Mouse (Mus musculus): Measurements from ENCODE around the gene Foxe1. TPM values are rescaled to one million over a fixed set of nuclear protein-coding genes. Genes with fewer than 3 reads are reported as not detected.

The Foxe1 gene
- polyA plus RNA-seq, 1 experiment from 2014 or later, result 1.7 TPM

- WGBS, result 1% methylated on average over 27 of the region's 51 CpGs
- peaks cover 97% of the 10 kb centered on the region for H3K27me3 ChIP-seq (replicated peaks; ENCODE audit: control insufficient read depth, insufficient read depth, low read length)
- H3K9ac ChIP-seq (ENCODE audit: low read depth, low read length), result peak overlapping the region; percentile 30; the same call in 1 of the 2 replicates
- H3K4me3 ChIP-seq (ENCODE audit: low read depth, low read length), result peak overlapping the region; percentile 43
- peak overlapping the region; percentile 58 for H3K4me2 ChIP-seq (ENCODE audit: low read depth, low read length)
- H3K4me1 ChIP-seq (ENCODE audit: control insufficient read depth, insufficient read depth, low read length), result no peaks in the 10 kb centered on the region; the same call in 1 of the 2 replicates
- peak; percentile 37; the same call in 1 of the 2 replicates for ATAC-seq (ENCODE audit: low read depth)
- no peak overlapping the region for H3K27ac ChIP-seq (replicated peaks; ENCODE audit: low read depth, low read length)
- no peaks in the 10 kb centered on the region for H3K36me3 ChIP-seq (ENCODE audit: control insufficient read depth, insufficient read depth, low read length)
- no peak for DNase-seq (ENCODE audit: low spot score)
- H3K9me3 ChIP-seq (ENCODE audit: control insufficient read depth, low read length), result no peaks in the 10 kb centered on the region
Observed at GRCm38 (mm10) chr4:46344288-46344687, 879 bp downstream of the Foxe1 start.

- no peak for DNase-seq (ENCODE audit: low spot score)
Observed at GRCm38 (mm10) chr4:46345056-46345772, 1.8 kb downstream of the Foxe1 start.

GRCm38 (mm10) chr4:46345773-46346100, 2.3 kb downstream of the Foxe1 start:
- Histone ChIP-seq H3K36me3 (ENCODE audit: control insufficient read depth, insufficient read depth, low read length) (no peaks in the 10 kb centered on the region), H3K9ac (ENCODE audit: low read depth, low read length) (no peak overlapping the region), H3K4me3 (ENCODE audit: low read depth, low read length) (peak overlapping the region; percentile 43)

More at GRCm38 (mm10) chr4:46345056-46345772, 1.8 kb downstream of the Foxe1 start:
- peak overlapping the region; percentile 30 for H3K9ac ChIP-seq (ENCODE audit: low read depth, low read length)
- H3K4me3 ChIP-seq (ENCODE audit: low read depth, low read length), result peak overlapping the region; percentile 43
- no peaks in the 10 kb centered on the region; the same call in 1 of the 2 replicates for H3K4me1 ChIP-seq (ENCODE audit: control insufficient read depth, insufficient read depth, low read length)
- no peak overlapping the region for H3K27ac ChIP-seq (replicated peaks; ENCODE audit: low read depth, low read length)
- H3K4me2 ChIP-seq (ENCODE audit: low read depth, low read length), result peak overlapping the region; percentile 58
- no peak for ATAC-seq (ENCODE audit: low read depth)
- H3K36me3 ChIP-seq (ENCODE audit: control insufficient read depth, insufficient read depth, low read length), result no peaks in the 10 kb centered on the region
- no peaks in the 10 kb centered on the region for H3K9me3 ChIP-seq (ENCODE audit: control insufficient read depth, low read length)
- WGBS, result 3% methylated on average over 39 of the region's 67 CpGs
- H3K27me3 ChIP-seq (replicated peaks; ENCODE audit: control insufficient read depth, insufficient read depth, low read length), result peaks cover 97% of the 10 kb centered on the region

GRCm38 (mm10) chr4:46346221-46346620, 2.8 kb downstream of the Foxe1 start:
- Histone ChIP-seq H3K9ac (ENCODE audit: low read depth, low read length) (no peak overlapping the region), H3K4me3 (ENCODE audit: low read depth, low read length) (peak overlapping the region; percentile 43; the same call in 1 of the 2 replicates), H3K4me1 (ENCODE audit: control insufficient read depth, insufficient read depth, low read length) (no peaks in the 10 kb centered on the region; the same call in 1 of the 2 replicates), H3K9me3 (ENCODE audit: control insufficient read depth, low read length) (no peaks in the 10 kb centered on the region), H3K36me3 (ENCODE audit: control insufficient read depth, insufficient read depth, low read length) (no peaks in the 10 kb centered on the region), H3K4me2 (ENCODE audit: low read depth, low read length) (no peak overlapping the region), H3K27me3 (replicated peaks; ENCODE audit: control insufficient read depth, insufficient read depth, low read length) (peaks cover 97% of the 10 kb centered on the region), H3K27ac (replicated peaks; ENCODE audit: low read depth, low read length) (no peak overlapping the region)
- ATAC-seq (ENCODE audit: low read depth) (no peak), DNase-seq (ENCODE audit: low spot score) (no peak)
- WGBS, result 21% methylated on average over 6 of the region's 6 CpGs

More at GRCm38 (mm10) chr4:46345773-46346100, 2.3 kb downstream of the Foxe1 start:
- DNase-seq (ENCODE audit: low spot score) (no peak), ATAC-seq (ENCODE audit: low read depth) (no peak)
- no peak overlapping the region for H3K4me2 ChIP-seq (ENCODE audit: low read depth, low read length)
- no peaks in the 10 kb centered on the region; the same call in 1 of the 2 replicates for H3K4me1 ChIP-seq (ENCODE audit: control insufficient read depth, insufficient read depth, low read length)
- H3K27ac ChIP-seq (replicated peaks; ENCODE audit: low read depth, low read length), result no peak overlapping the region
- H3K27me3 ChIP-seq (replicated peaks; ENCODE audit: control insufficient read depth, insufficient read depth, low read length), result peaks cover 97% of the 10 kb centered on the region
- 20% methylated on average over 3 of the region's 3 CpGs for whole genome bisulfite sequencing
- no peaks in the 10 kb centered on the region for H3K9me3 ChIP-seq (ENCODE audit: control insufficient read depth, low read length)

GRCm38 (mm10) chr4:46347141-46347540, 3.7 kb downstream of the Foxe1 start:
- no peak overlapping the region for H3K4me2 ChIP-seq (ENCODE audit: low read depth, low read length)
- WGBS, result 3% methylated on average over 4 of the region's 4 CpGs
- H3K9ac ChIP-seq (ENCODE audit: low read depth, low read length), result no peak overlapping the region
- ATAC-seq (ENCODE audit: low read depth) (no peak), DNase-seq (ENCODE audit: low spot score) (no peak)
- H3K36me3 ChIP-seq (ENCODE audit: control insufficient read depth, insufficient read depth, low read length), result no peaks in the 10 kb centered on the region
- H3K27me3 ChIP-seq (replicated peaks; ENCODE audit: control insufficient read depth, insufficient read depth, low read length), result peaks cover 96% of the 10 kb centered on the region
- H3K27ac ChIP-seq (replicated peaks; ENCODE audit: low read depth, low read length), result no peak overlapping the region
- H3K9me3 ChIP-seq (ENCODE audit: control insufficient read depth, low read length), result no peaks in the 10 kb centered on the region
- H3K4me3 ChIP-seq (ENCODE audit: low read depth, low read length), result no peak overlapping the region
- no peaks in the 10 kb centered on the region; the same call in 1 of the 2 replicates for H3K4me1 ChIP-seq (ENCODE audit: control insufficient read depth, insufficient read depth, low read length)

- no peak overlapping the region for H3K9ac ChIP-seq (ENCODE audit: low read depth, low read length)
- H3K27me3 ChIP-seq (replicated peaks; ENCODE audit: control insufficient read depth, insufficient read depth, low read length), result peaks cover 94% of the 10 kb centered on the region
- peak overlapping the region; percentile 2; the same call in 1 of the 2 replicates for H3K4me2 ChIP-seq (ENCODE audit: low read depth, low read length)
- H3K27ac ChIP-seq (replicated peaks; ENCODE audit: low read depth, low read length), result no peak overlapping the region
- 0 out of 2 replicates have a peak overlapping the region, but pooled peaks have one; percentile 6 for H3K4me3 ChIP-seq (ENCODE audit: low read depth, low read length)
- no peaks in the 10 kb centered on the region; the same call in 1 of the 2 replicates for H3K4me1 ChIP-seq (ENCODE audit: control insufficient read depth, insufficient read depth, low read length)
- 3% methylated on average over 41 of the region's 41 CpGs for WGBS
- ATAC-seq (ENCODE audit: low read depth) (no peak), DNase-seq (ENCODE audit: low spot score) (no peak)
- no peaks in the 10 kb centered on the region for H3K9me3 ChIP-seq (ENCODE audit: control insufficient read depth, low read length)
- no peaks in the 10 kb centered on the region for H3K36me3 ChIP-seq (ENCODE audit: control insufficient read depth, insufficient read depth, low read length)
Observed at GRCm38 (mm10) chr4:46347580-46348515, 4.4 kb downstream of the Foxe1 start.

GRCm38 (mm10) chr4:46348897-46349296, 5.5 kb downstream of the Foxe1 start:
- no peaks in the 10 kb centered on the region; the same call in 1 of the 2 replicates for H3K4me1 ChIP-seq (ENCODE audit: control insufficient read depth, insufficient read depth, low read length)
- no peaks in the 10 kb centered on the region for H3K9me3 ChIP-seq (ENCODE audit: control insufficient read depth, low read length)
- no peak overlapping the region for H3K4me3 ChIP-seq (ENCODE audit: low read depth, low read length)
- no peak overlapping the region for H3K9ac ChIP-seq (ENCODE audit: low read depth, low read length)
- H3K4me2 ChIP-seq (ENCODE audit: low read depth, low read length), result no peak overlapping the region
- WGBS, result 17% methylated on average over 9 of the region's 9 CpGs
- H3K27me3 ChIP-seq (replicated peaks; ENCODE audit: control insufficient read depth, insufficient read depth, low read length), result peaks cover 92% of the 10 kb centered on the region
- no peak for ATAC-seq (ENCODE audit: low read depth)
- no peak for DNase-seq (ENCODE audit: low spot score)
- no peak overlapping the region for H3K27ac ChIP-seq (replicated peaks; ENCODE audit: low read depth, low read length)
- H3K36me3 ChIP-seq (ENCODE audit: control insufficient read depth, insufficient read depth, low read length), result no peaks in the 10 kb centered on the region

GRCm38 (mm10) chr4:46349530-46349929, 6.1 kb downstream of the Foxe1 start:
- Histone ChIP-seq H3K36me3 (ENCODE audit: control insufficient read depth, insufficient read depth, low read length) (no peaks in the 10 kb centered on the region), H3K9ac (ENCODE audit: low read depth, low read length) (no peak overlapping the region), H3K27me3 (replicated peaks; ENCODE audit: control insufficient read depth, insufficient read depth, low read length) (peaks cover 85% of the 10 kb centered on the region), H3K4me2 (ENCODE audit: low read depth, low read length) (no peak overlapping the region), H3K4me1 (ENCODE audit: control insufficient read depth, insufficient read depth, low read length) (no peaks in the 10 kb centered on the region; the same call in 1 of the 2 replicates), H3K27ac (replicated peaks; ENCODE audit: low read depth, low read length) (no peak overlapping the region), H3K9me3 (ENCODE audit: control insufficient read depth, low read length) (no peaks in the 10 kb centered on the region), H3K4me3 (ENCODE audit: low read depth, low read length) (no peak overlapping the region)
- no peak for DNase-seq (ENCODE audit: low spot score)
- no peak for ATAC-seq (ENCODE audit: low read depth)
- 44% methylated on average over 5 of the region's 5 CpGs for WGBS
